Comparison of ENCODE assay signal across 8 mouse cellular contexts in genomic region chr1:74601267-74601962, GRCm38 (mm10). TPM values are rescaled to one million over a fixed set of nuclear protein-coding genes. Genes with fewer than 3 reads are reported as not detected.
A peak's percentile ranks its signal among the peaks of the same experiment; 100 is the strongest.
DNase-seq lines count a peak whose midpoint lies in the region; ATAC-seq lines count a peak whose summit lies in the region.

TSS of gene Rnf25 (minus strand) at chr1:74601397.
TSS of gene Stk36 (plus strand) at chr1:74601445.

- H3K36me3 ChIP-seq in hindbrain, embryonic 11.5 days (ENCODE audit: control insufficient read depth, insufficient read depth, low read length), result no peaks in the 10 kb centered on the region

- DNase-seq in MN1 (ENCODE audit: low spot score), result peak; percentile 91
- DNase-seq in cerebellum, adult 9-10 months, result peak; percentile 82
- peak; percentile 82 to 92 for DNase-seq in frontal cortex, adult 2 months (ENCODE audit: extremely low spot score in 1 of 2, low spot score in 1 of 2)
- peak; percentile 93 for DNase-seq in hindbrain, embryonic 11.5 days (ENCODE audit: low spot score)
- DNase-seq in layer of hippocampus, postnatal 10 days (ENCODE audit: low spot score in 2 of 2), result peak; percentile 78 to 86
- DNase-seq in lung, postnatal 10 days, result peak; percentile 93
- DNase-seq in ovary, postnatal 36 days (ENCODE audit: low spot score), result peak; percentile 78
- peak; percentile 81 for DNase-seq in thymus, postnatal 25 days

- no peaks in the 10 kb centered on the region for H3K27me3 ChIP-seq in hindbrain, embryonic 11.5 days (ENCODE audit: control insufficient read depth, insufficient read depth, low read length)

- 0 out of 2 replicates have a peak within 1 kb of the TSS, but pooled peaks have one; percentile 24 for H3K27ac ChIP-seq in hindbrain, embryonic 11.5 days (ENCODE audit: low read depth, low read length)

- peak within 1 kb of the TSS; percentile 78 for H3K4me2 ChIP-seq in hindbrain, embryonic 11.5 days (replicated peaks; ENCODE audit: low read depth, low read length)

- peaks cover 2% of the 10 kb centered on the region; the same call in 1 of the 2 replicates for H3K4me1 ChIP-seq in hindbrain, embryonic 11.5 days (replicated peaks; ENCODE audit: control insufficient read depth, insufficient read depth, low read length)

- WGBS in hindbrain, embryonic 11.5 days, result 10% methylated on average over 25 of the region's 25 CpGs

- H3K9ac ChIP-seq in hindbrain, embryonic 11.5 days (ENCODE audit: low read depth, low read length), result peak within 1 kb of the TSS; percentile 86

- H3K9me3 ChIP-seq in hindbrain, embryonic 11.5 days (ENCODE audit: control insufficient read depth, low read length), result no peaks in the 10 kb centered on the region

- peak; percentile 88 for ATAC-seq in hindbrain, embryonic 11.5 days (ENCODE audit: low FRiP score)

- H3K4me3 ChIP-seq in hindbrain, embryonic 11.5 days (ENCODE audit: low read depth, low read length), result peak within 1 kb of the TSS; percentile 84

RNA-seq across cellular contexts. Expression of gene Rnf25, which starts in this region (rescaled TPM):
- polyA plus RNA-seq in frontal cortex, adult 2 months (2012; rRNA removed), result 127 and 138 TPM in 2 replicates
- 9.2 and 9.6 TPM in 2 replicates for polyA plus RNA-seq in hindbrain, embryonic 11.5 days (2014; fragmentation: Nextera tagmentation; extraction: Ambion mirVana)
- total RNA-seq in layer of hippocampus, postnatal 10 days (2021), result 10 to 100 TPM; 48.9 to 60.6 TPM

RNA-seq across cellular contexts. Expression of gene Stk36, which starts in this region (rescaled TPM):
- polyA plus RNA-seq in frontal cortex, adult 2 months (2012; rRNA removed), result 5.5 and 6.2 TPM in 2 replicates
- 20.6 and 23.9 TPM in 2 replicates for polyA plus RNA-seq in hindbrain, embryonic 11.5 days (2014; fragmentation: Nextera tagmentation; extraction: Ambion mirVana)
- 10 to 100 TPM in 1 of 2 experiments, 1 to 10 TPM in 1; 8.4 to 11.4 TPM for total RNA-seq in layer of hippocampus, postnatal 10 days (2021)

Comparison
In these comparisons a context has a peak if more than half of its experiments do, and no peak if none do; other contexts are left out.
1. Peak in every context shown above with its lines: DNase-seq, ATAC-seq, H3K4me3 ChIP-seq and H3K27ac ChIP-seq.
2. RNA of gene Rnf25 (polyA plus RNA-seq): 127 to 138 TPM in frontal cortex, adult 2 months; 9.2 to 9.6 TPM in hindbrain, embryonic 11.5 days; every median in the first group is over 10 times any median in the second.